Mouse (Mus musculus): ENCODE data around the gene Tas2r135.

The Tas2r135 gene

GRCm38 (mm10) chr6:42405134-42405533, at the start of gene Tas2r135:
Tas2r135 (plus strand) TSS chr6:42405434.
- DNase-seq = no peak

- no peak for DNase-seq
These were observed 49.2 kb upstream of the Tas2r135 start for GRCm38 (mm10) chr6:42355794-42356600.

GRCm38 (mm10) chr6:42356913-42357312, 48.3 kb upstream of the Tas2r135 start:
- DNase-seq = no peak

GRCm38 (mm10) chr6:42357901-42358300, 47.3 kb upstream of the Tas2r135 start:
- no peak for DNase-seq

- no peak for DNase-seq
These were observed 46.3 kb upstream of the Tas2r135 start for GRCm38 (mm10) chr6:42358901-42359300.

- DNase-seq = no peak
These were observed 45.7 kb upstream of the Tas2r135 start for GRCm38 (mm10) chr6:42359364-42360147.

GRCm38 (mm10) chr6:42360231-42360840, 44.9 kb upstream of the Tas2r135 start:
- DNase-seq = no peak

GRCm38 (mm10) chr6:42361041-42361895, 44.0 kb upstream of the Tas2r135 start:
- DNase-seq = no peak

GRCm38 (mm10) chr6:42362074-42362473, 43.2 kb upstream of the Tas2r135 start:
- DNase-seq = no peak

- no peak for DNase-seq
These were observed 42.7 kb upstream of the Tas2r135 start for GRCm38 (mm10) chr6:42362497-42362896.

- no peak for DNase-seq
These were observed 42.3 kb upstream of the Tas2r135 start for GRCm38 (mm10) chr6:42362974-42363373.

- no peak for DNase-seq
These were observed 41.2 kb upstream of the Tas2r135 start for GRCm38 (mm10) chr6:42364066-42364465.

- DNase-seq = no peak
These were observed 40.6 kb upstream of the Tas2r135 start for GRCm38 (mm10) chr6:42364607-42365006.

GRCm38 (mm10) chr6:42365215-42365614, 40.0 kb upstream of the Tas2r135 start:
- DNase-seq = no peak

- DNase-seq = no peak
These were observed 35.4 kb upstream of the Tas2r135 start for GRCm38 (mm10) chr6:42369870-42370269.

- DNase-seq = no peak
These were observed 34.4 kb upstream of the Tas2r135 start for GRCm38 (mm10) chr6:42370630-42371363.

GRCm38 (mm10) chr6:42372001-42372400, 33.2 kb upstream of the Tas2r135 start:
- no peak for DNase-seq

GRCm38 (mm10) chr6:42372421-42372815, 32.8 kb upstream of the Tas2r135 start:
- DNase-seq = no peak

- peak; percentile 62 for DNase-seq
These were observed 32.3 kb upstream of the Tas2r135 start, which contains the start of gene Epha1 for GRCm38 (mm10) chr6:42372816-42373547. Epha1 (minus strand) TSS chr6:42373268.

GRCm38 (mm10) chr6:42373669-42374430, 31.4 kb upstream of the Tas2r135 start:
- no peak for DNase-seq
